Mouse (Mus musculus) embryo, embryonic 11.5 days (tissue): ENCODE measurements around the gene Cln5.

ENCODE experiments used
- DNase-seq: peaks from one replicate; pipeline ENCODE4 v3.0.0-alpha.2; 2012; ENCODE audit warnings: low read depth, low spot score

Gene Cln5

DNA sequence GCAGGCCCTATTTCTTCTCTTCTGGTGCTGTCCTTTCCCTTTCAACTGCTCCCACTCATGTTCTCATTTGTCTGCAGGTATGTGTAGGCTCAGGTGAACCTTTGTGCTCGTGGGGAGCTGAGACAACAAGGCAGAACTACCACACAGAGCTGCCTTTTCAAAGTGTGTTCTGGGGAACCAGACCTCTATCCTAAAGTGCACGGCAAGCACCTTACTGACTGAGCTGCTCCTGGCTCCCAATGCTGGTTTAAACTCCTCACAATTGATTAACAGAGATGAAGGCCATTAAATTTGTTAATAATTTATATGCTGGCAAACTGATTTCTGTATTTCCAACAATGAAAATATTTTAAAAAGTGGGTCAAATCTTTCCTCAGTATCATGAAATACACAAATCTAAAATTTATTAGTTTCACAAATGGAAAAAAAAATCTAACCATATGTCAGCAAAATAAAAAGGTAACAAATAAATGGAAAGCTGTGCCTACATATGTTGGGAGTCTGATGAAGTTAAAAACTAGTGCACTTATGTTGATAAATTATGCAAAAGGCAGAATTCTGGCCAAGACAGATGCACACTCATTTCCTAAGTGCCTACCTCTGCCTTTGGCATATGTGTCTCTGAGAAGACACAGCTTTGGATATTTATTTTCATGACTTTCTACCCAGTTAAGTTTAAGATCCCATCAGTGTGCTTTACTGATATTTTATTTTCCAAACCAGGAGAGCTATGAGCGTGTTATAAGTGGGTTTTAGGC lies 42.8 kb downstream of the Cln5 start:
- DNase-seq: no peak

DNA sequence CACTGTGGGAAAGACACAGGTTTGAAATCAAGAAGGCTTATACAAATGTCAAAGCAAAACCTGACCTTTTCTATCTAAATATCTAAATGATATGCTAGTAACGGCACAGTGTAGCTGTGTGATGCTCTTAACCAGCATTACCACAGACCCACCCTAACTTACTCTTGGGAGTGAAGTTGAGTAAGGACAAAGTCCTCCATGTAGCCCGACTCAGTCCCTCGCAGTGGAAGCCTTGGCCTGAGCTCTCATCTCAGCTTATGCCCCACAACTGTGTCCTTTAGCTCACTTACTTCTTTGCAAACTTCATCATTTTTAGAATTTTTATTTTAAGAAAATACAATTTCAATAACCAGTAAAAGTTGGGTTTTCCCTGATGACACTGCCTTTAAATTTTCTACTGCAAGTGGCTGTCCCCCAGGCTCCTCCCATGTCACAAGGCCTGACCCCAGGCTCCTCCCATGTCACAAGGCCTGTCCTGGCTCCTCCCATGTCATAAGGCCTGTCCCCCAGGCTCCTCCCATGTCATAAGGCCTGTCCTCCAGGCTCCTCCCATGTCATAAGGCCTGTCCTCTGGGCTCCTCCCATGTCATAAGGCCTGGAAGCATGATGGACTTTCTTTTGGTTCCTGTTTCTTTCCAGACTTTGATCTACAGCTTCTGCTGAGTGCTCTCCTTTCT lies 45.1 kb downstream of the Cln5 start:
- no peak for DNase-seq

DNA sequence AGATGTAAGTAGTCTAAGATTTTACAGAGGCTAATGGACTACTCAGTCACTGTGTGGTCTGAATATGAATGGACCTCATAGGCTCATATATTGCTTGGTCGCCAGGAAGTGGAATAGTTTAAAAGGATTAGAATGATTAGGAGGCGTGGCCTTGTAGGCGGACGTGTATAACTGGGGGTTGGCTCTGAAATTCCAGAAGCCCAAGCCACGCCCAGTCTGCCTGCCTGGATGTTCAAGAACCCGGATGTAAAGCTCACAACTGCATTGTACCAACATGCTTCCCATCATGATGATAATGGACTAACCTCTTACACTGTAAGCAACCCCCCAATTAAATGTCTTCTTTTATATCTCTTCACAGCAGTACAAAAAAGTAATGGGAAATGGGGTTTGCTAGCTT lies 55.7 kb downstream of the Cln5 start:
- DNase-seq: no peak
